Mouse (Mus musculus): ENCODE results near the gene Ctcf. TPM values are rescaled to one million over a fixed set of nuclear protein-coding genes. Genes with fewer than 3 reads are reported as not detected.

Ctcf gene
- polyA plus RNA-seq, 2 experiments, result 48.1 to 97.8 TPM

DNA sequence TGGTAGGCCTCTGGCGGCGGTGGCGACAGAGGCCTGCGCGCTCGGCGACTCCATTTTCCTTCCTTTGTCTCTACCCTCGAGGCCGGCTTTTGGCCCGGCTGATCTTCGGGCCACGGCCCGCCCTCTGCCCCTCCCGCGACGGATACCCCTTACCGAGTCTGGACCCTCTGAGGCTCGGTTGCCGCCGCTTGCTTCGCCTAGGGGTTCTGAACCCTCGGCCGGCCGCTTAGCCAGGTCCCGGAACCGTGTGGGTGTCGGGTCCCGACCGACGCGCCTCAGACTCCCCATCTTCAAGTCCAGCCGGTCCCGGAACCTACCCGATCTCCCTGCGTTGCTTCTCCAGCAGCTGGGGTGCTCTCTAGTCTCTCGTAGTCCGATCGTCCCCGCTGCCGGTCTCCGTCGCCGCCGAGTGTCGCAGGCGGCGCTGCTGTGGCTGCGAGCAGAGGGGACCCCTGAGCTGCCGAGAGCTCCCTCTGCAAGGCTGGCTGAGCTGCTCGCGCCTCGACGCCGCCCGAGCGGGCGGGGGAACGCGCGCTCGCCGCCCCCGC is 669 bp downstream of the Ctcf start, which contains the start of gene Agrp:
Agrp (minus strand) TSS at position 431 of the 548 bp plus-strand sequence.
- H3K9me3 ChIP-seq (ENCODE audit: control insufficient read depth, low read length), result no peaks in the 10 kb centered on the region
- no peaks in the 10 kb centered on the region for H3K27me3 ChIP-seq (ENCODE audit: control insufficient read depth, insufficient read depth, low read length)
- WGBS, result under 1% methylated on average over 39 of the region's 63 CpGs
- peak; percentile 61; the same call in 1 of the 2 replicates for TF ChIP-seq POLR2A (IDR thresholded peaks at IDR 0.05; ENCODE audit: borderline replicate concordance, extremely low read depth, insufficient read depth, insufficient read length)
- no peak for DNase-seq (ENCODE audit: low spot score)
- H3K9ac ChIP-seq (ENCODE audit: low read depth, low read length, severe bottlenecking), result peak within 1 kb of the TSS; percentile 100
- H3K4me2 ChIP-seq (replicated peaks; ENCODE audit: low read depth, low read length, severe bottlenecking), result peak within 1 kb of the TSS; percentile 82
- peak within 1 kb of the TSS; percentile 100 for H3K27ac ChIP-seq (replicated peaks; ENCODE audit: low read depth, low read length)
- peaks cover 16% of the 10 kb centered on the region for H3K4me1 ChIP-seq (ENCODE audit: control insufficient read depth, insufficient read depth, low read length)
- peaks cover 10% of the 10 kb centered on the region; the same call in 1 of the 2 replicates for H3K36me3 ChIP-seq (ENCODE audit: control insufficient read depth, insufficient read depth, low read length)
- peak within 1 kb of the TSS; percentile 96 for H3K4me3 ChIP-seq (replicated peaks; ENCODE audit: low read length)
- peak; percentile 32; the same call in 1 of the 2 replicates for ATAC-seq (ENCODE audit: low FRiP score, low read depth)

- Histone ChIP-seq H3K27me3 (ENCODE audit: control insufficient read depth, insufficient read depth, low read length) (no peaks in the 10 kb centered on the region), H3K9ac (ENCODE audit: low read depth, low read length, severe bottlenecking) (peak overlapping the region; percentile 100), H3K4me2 (replicated peaks; ENCODE audit: low read depth, low read length, severe bottlenecking) (peak overlapping the region; percentile 82), H3K36me3 (ENCODE audit: control insufficient read depth, insufficient read depth, low read length) (peaks cover 10% of the 10 kb centered on the region; the same call in 1 of the 2 replicates), H3K27ac (replicated peaks; ENCODE audit: low read depth, low read length) (peak overlapping the region; percentile 100), H3K4me3 (replicated peaks; ENCODE audit: low read length) (peak overlapping the region; percentile 96), H3K9me3 (ENCODE audit: control insufficient read depth, low read length) (no peaks in the 10 kb centered on the region), H3K4me1 (ENCODE audit: control insufficient read depth, insufficient read depth, low read length) (peaks cover 16% of the 10 kb centered on the region)
- ATAC-seq (ENCODE audit: low FRiP score, low read depth) (no peak), DNase-seq (ENCODE audit: low spot score) (peak; percentile 51)
- TF ChIP-seq POLR2A (IDR thresholded peaks at IDR 0.05; ENCODE audit: borderline replicate concordance, extremely low read depth, insufficient read depth, insufficient read length), result no peak
- WGBS, result under 1% methylated on average over 11 of the region's 11 CpGs
Observed at GRCm38 (mm10) chr8:105637601-105638041, 1.3 kb downstream of the Ctcf start.

DNA sequence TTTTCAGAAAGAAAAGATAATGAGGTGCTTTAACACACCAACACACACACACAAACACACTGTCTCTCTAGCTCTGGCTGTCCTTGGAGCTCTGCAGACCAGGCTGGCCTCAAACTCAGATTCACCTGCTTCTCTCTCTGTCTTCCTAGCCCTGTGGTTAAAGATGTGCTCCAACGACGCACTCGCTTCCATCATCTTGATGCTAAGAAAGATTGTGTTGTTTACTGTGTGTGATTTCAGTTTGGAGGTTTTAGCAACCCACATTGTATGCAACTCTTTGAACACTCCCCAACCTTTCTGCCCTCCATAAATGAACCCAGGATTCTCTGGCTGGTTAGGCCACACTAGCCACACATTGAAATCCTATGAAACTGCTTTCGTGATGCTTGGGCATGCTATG is 2.1 kb downstream of the Ctcf start:
- peak overlapping the region; percentile 96 for H3K4me3 ChIP-seq (replicated peaks; ENCODE audit: low read length)
- peak overlapping the region; percentile 82 for H3K4me2 ChIP-seq (replicated peaks; ENCODE audit: low read depth, low read length, severe bottlenecking)
- no peaks in the 10 kb centered on the region for H3K9me3 ChIP-seq (ENCODE audit: control insufficient read depth, low read length)
- ATAC-seq (ENCODE audit: low FRiP score, low read depth) (no peak), DNase-seq (ENCODE audit: low spot score) (no peak)
- no peaks in the 10 kb centered on the region for H3K27me3 ChIP-seq (ENCODE audit: control insufficient read depth, insufficient read depth, low read length)
- peaks cover 13% of the 10 kb centered on the region for H3K36me3 ChIP-seq (ENCODE audit: control insufficient read depth, insufficient read depth, low read length)
- WGBS, result 81% methylated on average over 4 of the region's 4 CpGs
- H3K9ac ChIP-seq (ENCODE audit: low read depth, low read length, severe bottlenecking), result peak overlapping the region; percentile 21; the same call in 1 of the 2 replicates
- no peak for TF ChIP-seq POLR2A (IDR thresholded peaks at IDR 0.05; ENCODE audit: borderline replicate concordance, extremely low read depth, insufficient read depth, insufficient read length)
- no peak overlapping the region for H3K27ac ChIP-seq (replicated peaks; ENCODE audit: low read depth, low read length)
- H3K4me1 ChIP-seq (ENCODE audit: control insufficient read depth, insufficient read depth, low read length), result peaks cover 16% of the 10 kb centered on the region

DNA sequence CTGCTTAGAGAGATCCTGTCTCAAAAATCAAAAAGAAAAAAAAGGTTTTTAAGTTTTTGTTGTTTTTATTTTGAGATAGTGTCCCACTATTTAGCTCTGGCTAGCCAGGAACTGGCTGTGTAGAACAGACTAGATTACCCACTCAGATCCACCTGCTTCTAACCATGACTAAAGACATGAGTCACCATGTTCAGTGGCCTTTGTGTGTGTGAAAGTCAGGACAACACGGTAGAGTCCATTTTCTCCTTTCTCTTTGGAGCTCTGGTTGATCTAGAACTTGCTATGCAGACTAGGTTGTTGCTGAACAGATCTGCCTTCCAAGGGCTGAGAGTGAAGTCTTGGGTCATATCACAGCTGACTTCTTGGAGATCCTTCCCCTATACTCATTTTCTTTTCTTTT is 3.5 kb downstream of the Ctcf start:
- Histone ChIP-seq H3K9me3 (ENCODE audit: control insufficient read depth, low read length) (no peaks in the 10 kb centered on the region), H3K9ac (ENCODE audit: low read depth, low read length, severe bottlenecking) (no peak overlapping the region), H3K27me3 (ENCODE audit: control insufficient read depth, insufficient read depth, low read length) (no peaks in the 10 kb centered on the region), H3K4me3 (replicated peaks; ENCODE audit: low read length) (no peak overlapping the region), H3K4me1 (ENCODE audit: control insufficient read depth, insufficient read depth, low read length) (peaks cover 16% of the 10 kb centered on the region), H3K4me2 (replicated peaks; ENCODE audit: low read depth, low read length, severe bottlenecking) (no peak overlapping the region), H3K36me3 (ENCODE audit: control insufficient read depth, insufficient read depth, low read length) (peaks cover 24% of the 10 kb centered on the region), H3K27ac (replicated peaks; ENCODE audit: low read depth, low read length) (no peak overlapping the region)
- TF ChIP-seq POLR2A (IDR thresholded peaks at IDR 0.05; ENCODE audit: borderline replicate concordance, extremely low read depth, insufficient read depth, insufficient read length), result no peak
- ATAC-seq (ENCODE audit: low FRiP score, low read depth) (no peak), DNase-seq (ENCODE audit: low spot score) (no peak)
- 87% methylated on average over 1 of the region's 1 CpGs for WGBS

DNA sequence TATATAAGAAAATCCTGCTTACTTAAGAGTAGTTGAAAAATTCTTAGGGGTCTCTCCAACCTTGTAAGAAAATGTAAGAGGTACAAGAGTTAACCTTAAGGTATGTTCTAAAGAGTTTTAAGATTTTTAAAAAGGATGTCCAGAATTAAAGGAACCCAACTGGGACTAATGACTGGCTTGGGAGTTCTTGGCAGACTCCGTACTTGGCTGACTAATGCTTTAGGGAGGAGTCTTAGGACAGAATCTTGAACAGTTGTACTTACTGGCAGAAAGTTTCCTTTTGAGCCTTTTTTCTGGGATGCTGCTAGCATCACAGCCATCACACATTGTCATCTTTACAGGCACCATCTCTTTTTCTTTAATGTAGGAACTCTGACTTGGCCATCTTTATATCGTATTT is 4.1 kb downstream of the Ctcf start:
- no peak for DNase-seq (ENCODE audit: low spot score)
- no peaks in the 10 kb centered on the region for H3K27me3 ChIP-seq (ENCODE audit: control insufficient read depth, insufficient read depth, low read length)
- H3K36me3 ChIP-seq (ENCODE audit: control insufficient read depth, insufficient read depth, low read length), result peaks cover 31% of the 10 kb centered on the region
- ATAC-seq (ENCODE audit: low FRiP score, low read depth), result no peak
- H3K9me3 ChIP-seq (ENCODE audit: control insufficient read depth, low read length), result no peaks in the 10 kb centered on the region
- H3K4me1 ChIP-seq (ENCODE audit: control insufficient read depth, insufficient read depth, low read length), result peaks cover 16% of the 10 kb centered on the region
- no peak overlapping the region for H3K9ac ChIP-seq (ENCODE audit: low read depth, low read length, severe bottlenecking)
- H3K4me2 ChIP-seq (replicated peaks; ENCODE audit: low read depth, low read length, severe bottlenecking), result no peak overlapping the region
- no peak overlapping the region for H3K4me3 ChIP-seq (replicated peaks; ENCODE audit: low read length)
- no peak overlapping the region for H3K27ac ChIP-seq (replicated peaks; ENCODE audit: low read depth, low read length)
- 79% methylated on average over 2 of the region's 2 CpGs for WGBS
- no peak for TF ChIP-seq POLR2A (IDR thresholded peaks at IDR 0.05; ENCODE audit: borderline replicate concordance, extremely low read depth, insufficient read depth, insufficient read length)
